Mouse (Mus musculus) midbrain, embryonic 14.5 days (tissue): ENCODE data around the gene Mast3. TPM values are rescaled to one million over a fixed set of nuclear protein-coding genes. Genes with fewer than 3 reads are reported as not detected.
A peak's percentile ranks its signal among the peaks of the same experiment; 100 is the strongest.

Experiments used
- ATAC-seq: fragments of 200-750 bp; cut with Nextera tagmentation; 2 replicates; pipeline ENCODE4 v1.8.0; 2017; ENCODE audit warnings: moderate number of reproducible peaks, moderate library complexity; ENCODE audit not compliant: low FRiP score, low TSS enrichment
- DNase-seq: peaks from one replicate; pipeline ENCODE4 v3.0.0-alpha.2; 2015
- H3K27ac ChIP-seq: fragments of 300-500 bp; sonication (generic); replicated peaks from 2 replicates; pipeline ENCODE4 v1.5.1; 2014; ENCODE audit warnings: mild to moderate bottlenecking, low read depth, low read length, moderate library complexity
- H3K27me3 ChIP-seq: fragments of 300-500 bp; sonication (generic); 2 replicates; pipeline ENCODE4 v1.6.1; 2014; ENCODE audit warnings: low read length, control low read depth, mixed read lengths; ENCODE audit not compliant: control insufficient read depth, insufficient read depth
- H3K36me3 ChIP-seq: fragments of 300-500 bp; sonication (generic); 2 replicates; pipeline ENCODE4 v1.6.1; 2014; ENCODE audit warnings: low read length, control low read depth; ENCODE audit not compliant: control insufficient read depth, insufficient read depth
- H3K4me1 ChIP-seq: fragments of 300-500 bp; sonication (generic); 2 replicates; pipeline ENCODE4 v1.6.1; 2014; ENCODE audit warnings: mild to moderate bottlenecking, antibody characterized with exemption, low read length, control low read depth; ENCODE audit not compliant: control insufficient read depth, insufficient read depth
- H3K4me2 ChIP-seq: fragments of 300-500 bp; sonication (generic); 2 replicates; pipeline ENCODE4 v1.6.1; 2014; ENCODE audit warnings: mild to moderate bottlenecking, low read length, moderate library complexity
- H3K4me3 ChIP-seq: fragments of 300-500 bp; sonication (generic); replicated peaks from 2 replicates; pipeline ENCODE4 v1.5.1; 2014; ENCODE audit warnings: low read depth, low read length
- H3K9ac ChIP-seq: fragments of 300-500 bp; sonication (generic); replicated peaks from 2 replicates; pipeline ENCODE4 v1.6.1; 2014; ENCODE audit warnings: mild to moderate bottlenecking, low read length, moderate library complexity
- H3K9me3 ChIP-seq: fragments of 300-500 bp; sonication (generic); 2 replicates; pipeline ENCODE4 v1.6.1; 2016; ENCODE audit warnings: low read length, control low read depth, mixed read lengths; ENCODE audit not compliant: control insufficient read depth
- WGBS: fragments of 180-500 bp; shearing (Covaris S2); extraction: QIAGEN DNeasy Blood & Tissue Kit; methylation state at CpG from one replicate; pipeline ENCODE4 v1.1.7; 2014; 5-methylcytosine and 5-hydroxymethylcytosine counted together
- polyA plus RNA-seq: library from polyadenylated mRNA; unstranded; fragments of >200 nt; fragmentation: Nextera tagmentation; extraction: Ambion mirVana; gene quantifications from 2 replicates; pipeline ENCODE4 v1.2.1, GENCODE M21; 2014

Gene Mast3
- polyA plus RNA-seq, 1 experiment from 2014 or later, result 24.3 TPM

DNA sequence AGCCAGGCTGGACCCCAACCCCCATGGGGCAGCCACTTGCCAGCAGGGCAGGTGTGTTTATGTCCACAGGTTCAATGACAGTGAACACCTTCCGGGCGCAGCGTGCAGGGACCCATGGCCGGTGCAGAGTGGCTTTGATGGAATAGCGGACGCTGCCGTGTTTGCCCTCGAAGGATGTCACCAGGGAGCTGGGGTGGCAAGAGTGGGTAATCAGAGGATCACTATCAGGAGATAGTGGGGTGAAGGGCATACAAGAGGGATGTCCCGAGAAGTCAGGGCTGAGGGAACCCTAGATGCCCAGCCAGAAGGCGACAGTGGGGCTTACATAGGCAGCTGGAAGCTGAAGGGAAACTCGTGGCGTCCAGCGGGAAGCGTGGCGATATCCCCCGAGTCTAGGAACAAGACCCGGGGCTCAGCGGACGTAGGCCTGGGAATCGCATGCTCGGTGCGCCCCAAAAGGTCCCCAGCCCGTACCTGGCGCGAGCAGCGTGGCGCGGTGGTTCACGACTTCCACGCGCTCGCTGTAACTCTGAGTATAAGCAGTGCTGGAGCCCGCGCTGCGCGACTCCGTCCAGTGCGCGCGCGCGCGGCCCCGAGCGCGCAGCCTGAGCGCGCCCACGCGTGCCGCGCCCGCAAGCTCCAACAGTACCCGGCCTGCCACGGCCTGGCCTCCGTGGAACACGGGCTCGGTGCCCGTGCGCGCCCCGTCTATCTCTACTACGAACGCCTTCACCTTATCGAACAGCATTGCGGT, 34.0 kb upstream of the Mast3 start:
- Histone ChIP-seq H3K9me3 (no peaks in the 10 kb centered on the region), H3K4me2 (peak overlapping the region; percentile 75), H3K4me3 (peak overlapping the region; percentile 65), H3K27ac (peak overlapping the region; percentile 84), H3K36me3 (0 out of 2 replicates have a peak, but pooled peaks cover 2% of the 10 kb centered on the region), H3K27me3 (no peaks in the 10 kb centered on the region), H3K4me1 (0 out of 2 replicates have a peak, but pooled peaks cover 7% of the 10 kb centered on the region), H3K9ac (peak overlapping the region; percentile 67)
- no peak for DNase-seq
- ATAC-seq, result peak; percentile 53
- WGBS, result 2% methylated on average over 66 of the region's 66 CpGs

DNA sequence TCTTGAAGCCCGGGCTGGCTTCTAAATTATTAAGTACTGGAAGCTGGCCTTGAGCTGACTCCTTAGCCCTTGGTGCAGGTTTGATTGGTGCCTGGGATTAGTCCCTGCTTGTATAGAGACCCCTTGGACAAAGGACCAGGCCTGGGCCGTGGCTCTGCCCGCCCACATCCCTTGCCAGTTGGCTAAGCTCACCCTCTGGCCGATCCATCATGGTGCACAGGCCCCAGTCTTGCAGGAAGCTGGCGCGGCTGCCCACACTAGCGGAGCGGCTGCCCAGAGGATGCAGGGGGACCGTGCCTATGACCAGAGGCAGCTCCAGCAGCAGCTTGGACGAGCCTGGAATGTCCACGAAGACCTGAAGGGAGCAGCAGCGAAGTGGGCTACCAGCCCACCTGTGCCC, 31.8 kb upstream of the Mast3 start:
- H3K4me2 ChIP-seq, result no peak overlapping the region
- no peak overlapping the region for H3K4me3 ChIP-seq
- 0 out of 2 replicates have a peak, but pooled peaks cover 2% of the 10 kb centered on the region for H3K36me3 ChIP-seq
- DNase-seq, result no peak
- no peaks in the 10 kb centered on the region for H3K9me3 ChIP-seq
- H3K27me3 ChIP-seq, result no peaks in the 10 kb centered on the region
- H3K4me1 ChIP-seq, result 0 out of 2 replicates have a peak, but pooled peaks cover 7% of the 10 kb centered on the region
- no peak for ATAC-seq
- H3K27ac ChIP-seq, result no peak overlapping the region
- H3K9ac ChIP-seq, result no peak overlapping the region
- 87% methylated on average over 12 of the region's 12 CpGs for WGBS

DNA sequence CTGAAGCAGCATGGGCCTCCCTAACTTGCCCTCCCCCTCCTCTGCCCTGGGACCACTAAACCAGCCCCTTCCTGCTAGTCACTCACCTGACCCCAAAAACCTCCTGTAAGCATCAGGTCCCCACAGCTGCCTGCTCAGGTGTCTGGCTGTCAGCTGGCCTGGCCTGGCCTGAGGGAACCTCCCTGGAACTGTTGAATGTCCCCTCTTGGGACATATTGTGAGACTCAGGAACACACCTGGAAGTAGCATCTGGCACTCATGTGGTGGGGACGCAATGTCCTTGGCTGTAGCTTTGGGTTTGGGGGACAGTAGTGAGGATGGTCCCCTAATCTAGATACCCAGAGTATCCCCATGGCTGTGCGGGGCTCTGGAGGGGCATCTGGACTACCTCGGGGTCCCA, 29.2 kb upstream of the Mast3 start:
- Histone ChIP-seq H3K9ac (no peak overlapping the region), H3K27ac (no peak overlapping the region), H3K4me3 (no peak overlapping the region), H3K4me2 (no peak overlapping the region), H3K36me3 (0 out of 2 replicates have a peak, but pooled peaks cover 2% of the 10 kb centered on the region), H3K4me1 (0 out of 2 replicates have a peak, but pooled peaks cover 3% of the 10 kb centered on the region), H3K9me3 (no peaks in the 10 kb centered on the region), H3K27me3 (no peaks in the 10 kb centered on the region)
- DNase-seq, result no peak
- no peak for ATAC-seq
- WGBS, result 97% methylated on average over 3 of the region's 3 CpGs

DNA sequence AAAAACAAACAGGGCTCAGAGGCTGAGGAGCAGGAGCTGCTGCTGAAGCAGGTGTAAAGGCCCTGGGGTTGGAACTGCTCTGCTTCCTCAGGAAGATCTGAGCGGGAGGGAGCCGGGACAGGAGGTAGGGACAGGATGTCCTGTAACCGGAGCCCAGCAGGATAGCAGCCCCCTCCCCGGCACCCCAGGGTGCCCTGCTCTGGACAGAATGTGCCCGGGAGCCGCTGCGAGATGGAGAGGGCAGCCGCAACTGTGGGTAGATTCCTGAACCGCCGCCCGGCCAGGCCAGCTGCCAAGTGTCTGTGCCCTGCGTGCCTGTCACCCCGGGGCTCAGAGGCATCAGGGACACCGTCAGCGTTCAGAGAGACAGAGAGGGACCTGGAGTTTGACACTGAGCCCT, 28.7 kb upstream of the Mast3 start:
- 49% methylated on average over 15 of the region's 15 CpGs for WGBS
- Histone ChIP-seq H3K27ac (no peak overlapping the region), H3K4me2 (no peak overlapping the region), H3K9me3 (no peaks in the 10 kb centered on the region), H3K36me3 (0 out of 2 replicates have a peak, but pooled peaks cover 2% of the 10 kb centered on the region), H3K4me1 (0 out of 2 replicates have a peak, but pooled peaks cover under 1% of the 10 kb centered on the region), H3K27me3 (no peaks in the 10 kb centered on the region), H3K9ac (no peak overlapping the region), H3K4me3 (no peak overlapping the region)
- ATAC-seq (no peak), DNase-seq (no peak)

DNA sequence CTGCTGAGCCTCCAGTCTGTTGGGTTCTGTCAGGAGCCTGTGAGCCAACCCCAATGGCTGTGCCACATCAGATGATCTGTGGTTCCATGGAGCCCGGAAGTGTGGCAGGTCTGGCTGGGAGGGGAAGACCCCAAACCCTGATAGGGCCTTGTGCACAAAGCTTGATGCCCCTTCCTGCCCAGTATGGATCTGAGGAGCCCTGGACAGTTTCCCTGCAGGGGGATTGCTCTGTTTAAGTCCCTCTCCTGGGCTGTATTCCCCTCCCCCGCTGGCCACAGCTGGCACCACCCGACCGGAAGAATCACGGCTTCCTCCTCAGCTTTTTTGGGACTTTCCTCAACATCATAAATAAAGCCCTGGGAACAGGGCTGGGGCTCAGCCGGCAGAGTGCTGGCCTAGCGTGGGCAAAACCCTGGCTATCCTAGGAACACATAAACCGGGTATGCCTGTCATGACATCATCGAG, 28.2 kb upstream of the Mast3 start:
- Histone ChIP-seq H3K4me1 (no peaks in the 10 kb centered on the region), H3K4me2 (no peak overlapping the region), H3K9ac (no peak overlapping the region), H3K4me3 (no peak overlapping the region), H3K27ac (no peak overlapping the region), H3K27me3 (no peaks in the 10 kb centered on the region), H3K36me3 (0 out of 2 replicates have a peak, but pooled peaks cover 2% of the 10 kb centered on the region), H3K9me3 (no peaks in the 10 kb centered on the region)
- ATAC-seq (no peak), DNase-seq (no peak)
- WGBS, result 55% methylated on average over 9 of the region's 9 CpGs

DNA sequence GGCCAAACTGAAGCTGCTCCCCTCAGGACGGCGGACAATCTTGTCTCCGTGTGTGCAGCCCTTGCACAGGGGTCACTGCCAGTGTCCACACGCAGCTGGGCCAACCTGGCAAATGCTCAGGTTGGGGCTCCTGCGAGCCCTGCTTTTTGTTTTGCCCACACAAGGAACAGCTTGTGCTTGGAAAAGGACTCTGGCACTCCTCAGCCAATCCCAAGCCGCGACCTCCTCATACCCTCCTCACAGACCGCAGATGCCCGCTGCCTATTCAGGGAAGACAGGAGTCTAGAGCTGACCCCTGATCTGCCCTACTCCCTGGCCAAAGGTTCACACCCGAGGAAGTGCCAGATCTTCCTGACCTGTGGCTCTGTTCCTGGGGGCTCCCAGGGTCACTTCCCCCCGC, 27.5 kb upstream of the Mast3 start:
- Histone ChIP-seq H3K4me2 (no peak overlapping the region), H3K36me3 (0 out of 2 replicates have a peak, but pooled peaks cover 2% of the 10 kb centered on the region), H3K4me3 (no peak overlapping the region), H3K4me1 (no peaks in the 10 kb centered on the region), H3K27me3 (no peaks in the 10 kb centered on the region), H3K9me3 (no peaks in the 10 kb centered on the region), H3K27ac (no peak overlapping the region), H3K9ac (no peak overlapping the region)
- DNase-seq (no peak), ATAC-seq (no peak)
- 69% methylated on average over 11 of the region's 11 CpGs for WGBS

DNA sequence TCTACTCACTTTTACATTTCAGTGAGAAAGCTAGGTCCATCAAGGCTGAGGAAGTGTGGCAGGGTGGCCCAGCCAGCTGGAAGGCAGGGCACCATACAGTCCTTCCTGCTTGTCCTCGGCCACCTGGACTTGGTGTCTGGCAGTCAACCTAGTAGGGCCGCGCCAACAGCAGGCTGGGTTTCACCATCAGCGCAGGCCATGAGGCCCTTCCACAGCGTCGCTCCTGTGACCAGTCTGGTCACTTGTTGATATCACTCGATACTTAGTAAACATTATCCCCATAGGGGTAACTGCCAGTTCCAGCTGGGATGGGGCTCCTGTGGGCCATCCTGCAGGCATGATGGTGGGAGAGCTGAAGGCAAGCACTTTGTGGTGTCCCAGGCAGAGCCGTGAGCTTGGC, 26.7 kb upstream of the Mast3 start:
- Histone ChIP-seq H3K27ac (no peak overlapping the region), H3K4me3 (no peak overlapping the region), H3K9me3 (no peaks in the 10 kb centered on the region), H3K27me3 (no peaks in the 10 kb centered on the region), H3K9ac (no peak overlapping the region; the same call in 1 of the 2 replicates), H3K36me3 (0 out of 2 replicates have a peak, but pooled peaks cover 2% of the 10 kb centered on the region), H3K4me2 (no peak overlapping the region), H3K4me1 (no peaks in the 10 kb centered on the region)
- no peak for DNase-seq
- no peak for ATAC-seq
- 86% methylated on average over 8 of the region's 8 CpGs for WGBS

DNA sequence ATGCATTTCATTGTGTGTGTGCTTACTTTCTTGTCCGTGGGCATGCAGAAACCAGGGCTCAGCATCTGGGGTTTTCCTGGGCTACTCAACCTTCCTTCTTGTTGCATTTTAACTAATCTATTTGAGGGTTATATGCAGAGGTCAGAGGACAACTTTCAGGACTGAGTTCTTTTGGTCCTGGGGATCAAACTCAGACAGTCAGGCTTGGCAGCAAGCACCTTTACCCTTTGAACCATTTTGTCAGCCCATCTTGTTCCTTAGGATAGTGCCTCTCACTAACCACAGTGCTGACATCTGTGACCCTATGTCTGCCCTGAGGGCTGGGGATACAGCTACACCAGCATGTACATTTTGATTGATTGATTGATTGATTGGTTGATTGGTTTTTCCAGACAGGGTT, 22.9 kb upstream of the Mast3 start:
- no peaks in the 10 kb centered on the region for H3K9me3 ChIP-seq
- no peak overlapping the region for H3K4me2 ChIP-seq
- H3K4me3 ChIP-seq, result no peak overlapping the region
- no peak overlapping the region for H3K27ac ChIP-seq
- 85% methylated on average over 1 of the region's 1 CpGs for WGBS
- no peaks in the 10 kb centered on the region for H3K4me1 ChIP-seq
- ATAC-seq (no peak), DNase-seq (no peak)
- no peaks in the 10 kb centered on the region for H3K36me3 ChIP-seq
- H3K9ac ChIP-seq, result no peak overlapping the region
- no peaks in the 10 kb centered on the region for H3K27me3 ChIP-seq

DNA sequence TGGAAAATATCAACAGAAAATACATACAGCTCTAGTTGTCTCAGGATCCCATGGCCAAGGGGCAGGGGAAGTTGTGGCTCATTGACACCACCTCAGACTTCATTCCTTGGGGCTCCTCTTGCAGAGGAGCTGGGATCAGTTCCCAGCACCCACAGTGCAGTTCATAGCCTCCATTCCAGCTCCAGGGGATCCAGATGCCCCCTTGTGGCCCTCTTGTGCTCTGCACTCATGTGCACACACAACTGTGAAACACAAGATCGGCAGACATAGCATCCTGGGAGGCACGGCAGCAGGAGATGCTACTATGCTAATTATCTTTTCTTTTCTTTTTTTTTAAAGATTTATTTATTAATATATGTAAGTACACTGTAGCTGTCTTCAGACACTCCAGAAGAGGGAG, 22.2 kb upstream of the Mast3 start:
- no peak for DNase-seq
- 91% methylated on average over 2 of the region's 2 CpGs for WGBS

More for the DNA sequence above, 22.2 kb upstream of the Mast3 start:
- H3K9me3 ChIP-seq, result no peaks in the 10 kb centered on the region
- no peaks in the 10 kb centered on the region for H3K27me3 ChIP-seq
- ATAC-seq, result no peak
- H3K4me2 ChIP-seq, result no peak overlapping the region
- no peaks in the 10 kb centered on the region for H3K4me1 ChIP-seq
- H3K4me3 ChIP-seq, result no peak overlapping the region
- H3K36me3 ChIP-seq, result no peaks in the 10 kb centered on the region
- no peak overlapping the region for H3K27ac ChIP-seq
- no peak overlapping the region for H3K9ac ChIP-seq
